Mouse (Mus musculus) mesoderm, embryonic 11.5 days (tissue): ENCODE measurements around the gene Apod.

Experiments
- DNase-seq: peaks from one replicate; pipeline ENCODE4 v3.0.0-alpha.2; 2012; ENCODE audit warnings: low read depth, low spot score

The Apod gene

DNA sequence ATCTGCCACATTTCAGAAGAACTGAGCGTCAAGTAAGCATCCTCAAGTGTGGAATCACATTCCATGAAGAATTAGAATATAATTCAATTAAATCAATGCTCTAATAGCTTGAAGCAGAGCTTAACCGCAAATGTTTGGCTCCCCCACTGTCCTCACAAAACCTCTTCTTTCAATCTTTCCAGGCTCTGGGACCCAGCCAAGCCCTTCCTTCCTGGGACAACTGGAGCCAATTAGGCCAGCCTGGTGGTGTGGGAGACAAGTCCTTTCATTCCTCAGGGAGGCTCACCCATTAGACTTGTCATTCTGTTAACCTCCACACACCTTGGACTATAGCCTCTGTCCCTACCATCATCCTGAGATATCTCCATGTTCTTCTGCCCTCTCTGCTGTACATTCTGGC is 32.6 kb downstream of the Apod start:
- DNase-seq, result no peak

DNA sequence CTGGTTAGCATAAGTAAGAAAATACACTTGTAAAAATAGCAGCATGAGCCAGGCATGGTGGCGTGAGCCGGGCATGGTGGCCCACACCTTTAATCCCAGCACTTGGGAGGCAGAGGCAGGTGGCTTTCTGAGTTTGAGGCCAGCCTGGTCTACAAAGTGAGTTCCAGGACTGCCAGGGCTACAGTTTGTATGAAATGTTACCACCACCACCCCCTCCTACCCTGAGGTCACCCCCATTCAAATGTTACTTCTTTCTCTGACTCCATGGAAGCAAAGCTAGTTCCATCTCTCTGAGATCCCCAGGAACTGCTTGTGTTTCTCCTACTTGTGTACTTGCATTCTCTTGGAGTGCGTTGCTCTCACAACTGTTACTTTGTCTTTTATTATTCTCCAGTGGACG is 34.4 kb downstream of the Apod start:
- DNase-seq, result no peak

DNA sequence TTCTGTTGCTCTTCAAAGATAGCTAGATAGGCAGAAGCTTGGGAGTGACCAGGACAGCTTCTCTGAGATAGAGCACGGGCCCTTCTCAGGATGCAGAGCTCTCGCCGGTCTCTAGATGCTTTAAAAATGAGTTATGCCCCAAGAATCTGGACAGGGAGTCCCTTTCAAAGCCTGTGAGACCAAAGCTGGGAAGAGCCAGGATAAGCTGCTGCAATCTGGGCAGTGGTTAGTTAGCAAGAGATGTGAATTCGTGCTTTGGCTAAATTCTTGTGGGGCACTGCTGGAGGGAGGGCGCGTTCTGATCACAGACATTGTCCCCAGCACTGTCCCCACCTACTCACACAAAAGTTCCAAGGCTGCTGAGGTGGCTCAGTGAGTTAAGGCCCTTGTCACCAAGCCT is 36.0 kb downstream of the Apod start:
- no peak for DNase-seq

DNA sequence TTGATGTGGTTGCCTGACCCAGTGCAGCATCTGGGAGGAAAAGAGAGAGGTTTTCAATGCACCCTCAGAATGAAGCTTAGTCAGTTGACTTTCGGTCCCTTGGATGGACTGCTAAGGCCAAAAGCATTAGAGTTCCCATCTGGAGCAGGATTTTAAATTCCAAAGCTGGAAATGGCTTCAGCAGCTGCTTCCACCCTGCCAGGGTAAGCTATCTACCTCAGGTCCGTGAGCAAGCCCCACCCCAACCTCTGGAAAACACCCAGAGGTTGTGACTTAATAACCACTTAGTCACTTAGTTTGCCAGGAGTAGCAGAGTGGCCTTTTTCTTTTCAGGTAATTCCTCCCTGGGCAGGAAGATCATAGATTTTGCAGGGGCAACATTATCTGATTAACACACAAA is 36.5 kb downstream of the Apod start:
- no peak for DNase-seq

DNA sequence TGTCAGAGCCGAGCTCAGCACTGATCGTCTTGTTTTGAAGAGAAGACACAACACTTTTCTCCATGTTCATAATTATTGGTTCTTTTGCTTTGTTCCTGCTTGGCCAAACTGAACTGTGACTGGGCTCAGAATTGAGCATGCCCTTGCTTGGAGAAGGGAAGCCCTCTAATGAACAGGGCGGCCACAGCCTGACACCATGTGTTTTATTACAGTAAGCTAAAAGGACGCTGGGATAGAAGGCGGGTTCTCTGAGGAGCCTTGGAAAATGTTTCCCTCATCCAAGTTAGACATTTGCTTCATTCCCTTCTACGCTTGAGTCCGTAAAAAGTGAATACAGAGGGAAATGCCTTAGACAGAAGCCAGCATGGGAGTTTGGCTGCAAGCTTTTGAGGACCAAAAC is 37.6 kb downstream of the Apod start:
- no peak for DNase-seq

DNA sequence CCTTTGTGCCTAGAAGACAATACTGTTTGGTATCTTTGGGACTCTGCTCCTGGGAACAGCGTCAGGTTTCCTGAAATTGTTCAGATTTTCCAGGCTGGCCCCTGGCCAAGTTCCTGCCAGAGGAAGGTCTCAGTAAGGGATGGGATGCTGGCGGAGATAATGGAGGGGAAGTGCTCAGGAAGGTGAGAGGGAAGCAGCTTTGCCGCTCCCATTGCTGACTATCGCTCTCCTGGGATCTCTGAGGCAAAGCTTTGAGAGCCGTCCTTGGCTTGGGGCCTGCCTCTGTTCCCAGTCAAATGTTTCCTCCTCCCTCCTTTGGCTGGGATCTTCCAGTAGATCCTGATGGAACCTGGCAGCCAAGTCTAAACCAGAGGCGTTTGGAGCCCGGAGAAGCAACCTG is 38.1 kb downstream of the Apod start:
- peak; percentile 19 for DNase-seq

- peak; percentile 93 for DNase-seq
Observed at GRCm38 (mm10) chr16:31274674-31275460, 39.7 kb downstream of the Apod start, which contains the start of gene Ppp1r2. TSS of gene Ppp1r2 (minus strand) at chr16:31275277.

- no peak for DNase-seq
Observed at GRCm38 (mm10) chr16:31274084-31274483, 40.5 kb downstream of the Apod start.

DNA sequence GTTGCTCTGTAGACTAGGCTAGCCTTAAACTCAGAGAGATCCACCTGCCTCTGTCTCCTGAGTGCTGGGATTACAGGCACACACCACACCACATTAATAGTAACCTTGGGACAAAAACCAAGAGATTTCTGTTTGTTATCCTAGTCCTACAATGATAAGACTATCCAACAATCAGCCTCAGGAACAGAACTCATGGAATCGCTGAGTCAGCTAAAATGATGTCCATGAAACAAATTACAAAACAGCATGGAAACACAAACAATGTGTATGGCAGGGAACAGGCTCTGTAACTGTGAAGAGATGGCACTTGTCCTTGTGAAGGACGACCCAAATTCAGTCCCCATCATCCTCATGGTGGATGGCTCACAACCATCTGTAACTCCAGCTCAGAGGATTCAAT is 47.9 kb downstream of the Apod start:
- DNase-seq, result no peak

- DNase-seq, result no peak
Observed at GRCm38 (mm10) chr16:31256151-31256550, 58.5 kb downstream of the Apod start.

- no peak for DNase-seq
Observed at GRCm38 (mm10) chr16:31255685-31256084, 58.9 kb downstream of the Apod start.

DNA sequence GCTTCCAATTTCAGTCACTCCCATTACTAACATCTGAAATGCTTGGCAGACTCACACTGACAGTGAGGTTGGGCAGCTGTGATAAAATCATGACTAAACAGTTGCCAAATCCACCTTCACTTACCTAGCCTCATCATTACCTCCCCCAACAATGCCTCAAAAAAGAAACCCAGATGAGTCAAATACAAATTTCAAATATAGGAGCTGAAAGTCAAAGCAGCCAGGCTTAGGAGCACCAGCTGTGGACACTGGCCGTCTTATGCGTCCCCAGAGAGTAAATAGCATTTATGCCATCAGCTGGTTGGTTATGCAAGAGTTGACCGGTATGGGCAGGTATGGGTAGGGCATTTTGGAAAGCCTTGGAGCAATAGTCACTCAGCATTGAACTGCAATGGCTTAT is 65.2 kb downstream of the Apod start:
- no peak for DNase-seq

DNA sequence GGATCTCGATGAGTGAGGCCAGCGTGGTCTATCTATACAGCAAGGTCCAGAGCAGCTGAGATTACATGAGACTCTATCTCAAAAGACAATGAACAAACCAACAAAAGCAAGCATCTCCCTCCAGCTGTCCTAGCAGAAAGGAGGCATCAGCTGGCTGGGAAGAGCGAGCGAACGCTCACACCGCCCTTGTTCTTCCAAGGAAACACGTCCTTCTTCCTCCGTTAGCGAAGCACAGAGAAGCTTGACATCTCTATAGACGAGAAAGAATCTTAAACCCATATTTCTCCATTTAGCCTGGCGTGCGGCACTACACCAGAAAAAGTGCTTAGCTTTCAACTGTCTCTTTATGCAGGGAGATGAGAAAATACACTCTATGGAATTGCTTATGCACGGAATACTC is 65.9 kb downstream of the Apod start:
- DNase-seq, result no peak

DNA sequence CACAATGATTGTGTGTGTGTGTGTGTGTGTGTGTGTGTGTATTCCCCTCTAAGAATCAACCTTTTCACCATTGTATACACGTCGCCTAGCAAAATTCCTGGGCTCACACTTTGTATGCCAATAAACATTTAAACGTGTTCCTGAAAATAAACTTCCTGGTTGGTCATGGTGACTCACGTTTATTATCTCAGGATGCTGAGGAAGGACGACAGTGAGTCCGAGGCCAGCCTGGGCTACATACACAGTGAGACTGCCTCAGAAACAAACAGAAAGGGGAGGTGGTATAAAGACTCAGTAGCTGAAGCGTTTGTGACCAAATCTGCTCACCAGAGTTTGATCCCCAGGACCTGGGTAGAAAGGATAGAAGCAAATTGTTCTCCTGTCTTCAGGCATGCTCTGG is 67.2 kb downstream of the Apod start:
- no peak for DNase-seq
